Mouse (Mus musculus) bone marrow macrophage, adult 2 months (primary cell): Measurements from ENCODE around the gene Wdfy3.

Experiments
- CTCF ChIP-seq: IDR thresholded peaks from 2 replicates; pipeline ENCODE4 v1.5.1; 2012; ENCODE audit warnings: low read depth, mild to moderate bottlenecking, low read length, moderate library complexity
- POLR2A ChIP-seq: IDR thresholded peaks from 2 replicates; pipeline ENCODE4 v1.6.1; 2012; ENCODE audit warnings: mild to moderate bottlenecking, low read depth, low read length, borderline replicate concordance

DNA sequence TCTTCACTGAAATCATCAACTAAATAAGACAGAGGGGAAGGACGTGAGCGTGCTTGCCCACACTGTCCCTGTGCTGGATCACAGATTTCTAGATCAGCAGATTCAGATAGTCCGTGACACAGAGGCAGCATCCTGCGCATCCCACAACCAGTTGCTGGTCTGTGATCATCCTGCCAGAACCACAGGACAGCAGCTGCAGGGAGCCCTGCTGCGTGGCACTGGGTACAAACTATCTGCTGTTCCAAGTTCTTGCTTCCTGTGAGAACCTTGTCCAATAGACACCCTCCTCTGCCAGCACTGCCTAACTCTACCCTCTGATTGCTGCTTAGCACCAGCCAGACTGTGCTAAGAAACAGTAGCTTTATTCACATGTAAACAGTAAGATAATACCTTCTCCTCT is 150.2 kb downstream of the Wdfy3 start:
- TF ChIP-seq CTCF: no peak
- no peak for TF ChIP-seq POLR2A
